Mouse (Mus musculus) liver, embryonic 14.5 days (tissue): ENCODE measurements around the gene Gm21974.

ENCODE experiments used
- CTCF ChIP-seq: IDR thresholded peaks from 2 replicates; pipeline ENCODE4 v1.5.1; 2016; ENCODE audit warnings: antibody characterized with exemption, low read depth, control low read depth
- EP300 ChIP-seq: IDR thresholded peaks from 2 replicates; pipeline ENCODE4 v1.6.1; 2016; ENCODE audit warnings: antibody characterized with exemption, low read depth

GRCm38 (mm10) chr7:127901772-127902171 lies 6.5 kb upstream of the Gm21974 start:
- no peak for TF ChIP-seq CTCF
- TF ChIP-seq EP300 = peak; percentile 34; the same call in 1 of the 2 replicates
